Mouse (Mus musculus): ENCODE results near the gene Mrvi1. TPM values are rescaled to one million over a fixed set of nuclear protein-coding genes. Genes with fewer than 3 reads are reported as not detected.

The Mrvi1 gene
- polyA plus RNA-seq, 1 experiment = 1.2 TPM

DNA sequence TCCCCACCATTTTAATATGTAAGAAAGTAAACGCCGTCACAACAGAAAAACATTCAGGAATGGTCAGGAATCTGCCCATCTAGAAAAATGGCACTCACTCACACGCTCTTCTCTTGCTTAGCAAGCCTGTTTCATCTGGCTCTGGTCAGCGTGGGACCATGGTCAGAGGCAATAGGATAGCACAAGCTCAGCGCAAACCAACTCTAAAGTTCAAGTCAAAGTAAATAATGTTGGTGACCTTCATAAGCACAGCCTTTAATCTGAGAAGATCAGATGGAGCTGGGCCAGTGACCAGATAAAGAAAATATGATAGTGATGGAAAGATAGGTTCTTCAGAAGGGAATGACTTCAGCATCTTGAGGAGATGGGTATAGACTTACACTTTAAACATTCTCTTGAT, 37.9 kb downstream of the Mrvi1 start:
- Histone ChIP-seq H3K4me3 (no peak overlapping the region), H3K4me2 (ENCODE audit: low read depth) (no peak overlapping the region), H3K36me3 (ENCODE audit: control insufficient read depth, insufficient read depth) (no peaks in the 10 kb centered on the region), H3ac (ENCODE audit: control insufficient read depth, insufficient read length) (no peak overlapping the region), H3K79me2 (ENCODE audit: control insufficient read depth, insufficient read depth) (no peaks in the 10 kb centered on the region), H3K27me3 (ENCODE audit: control insufficient read depth, insufficient read depth, insufficient read length) (no peaks in the 10 kb centered on the region)
- no peak for TF ChIP-seq E2F4 (IDR thresholded peaks at IDR 0.05; ENCODE audit: insufficient read depth)
- TF ChIP-seq MYOD1 (IDR thresholded peaks at IDR 0.05; ENCODE audit: control insufficient read depth in 1 of 3, insufficient read length in 2 of 3, low read depth in 2 of 3) = no peak
- TF ChIP-seq POLR2AphosphoS2 (IDR thresholded peaks at IDR 0.05; ENCODE audit: insufficient read length, low read depth) = no peak
- TF ChIP-seq CEBPB (IDR thresholded peaks at IDR 0.05; ENCODE audit: insufficient read depth, poor library complexity, severe bottlenecking) = no peak
- TF ChIP-seq SRF (IDR thresholded peaks at IDR 0.05; ENCODE audit: control insufficient read depth, insufficient read length, low read depth) = no peak
- no peak for TF ChIP-seq MAX (IDR thresholded peaks at IDR 0.05; ENCODE audit: low read depth)
- no peak for TF ChIP-seq TCF12 (IDR thresholded peaks at IDR 0.05; ENCODE audit: insufficient read depth, poor library complexity, severe bottlenecking)
- TF ChIP-seq TCF3 (IDR thresholded peaks at IDR 0.05; ENCODE audit: insufficient read length, low read depth) = no peak
- no peak for TF ChIP-seq USF1 (IDR thresholded peaks at IDR 0.05; ENCODE audit: low read depth)
- no peak for TF ChIP-seq POLR2A (IDR thresholded peaks at IDR 0.05; ENCODE audit: insufficient read length, low read depth)
- no peak for TF ChIP-seq REST (IDR thresholded peaks at IDR 0.05; ENCODE audit: insufficient read depth, insufficient read length)
- TF ChIP-seq MYOG (IDR thresholded peaks at IDR 0.05; ENCODE audit: control insufficient read depth in 1 of 3, insufficient read depth in 1 of 3, insufficient read length in 2 of 3, low read depth in 2 of 3) = no peak

DNA sequence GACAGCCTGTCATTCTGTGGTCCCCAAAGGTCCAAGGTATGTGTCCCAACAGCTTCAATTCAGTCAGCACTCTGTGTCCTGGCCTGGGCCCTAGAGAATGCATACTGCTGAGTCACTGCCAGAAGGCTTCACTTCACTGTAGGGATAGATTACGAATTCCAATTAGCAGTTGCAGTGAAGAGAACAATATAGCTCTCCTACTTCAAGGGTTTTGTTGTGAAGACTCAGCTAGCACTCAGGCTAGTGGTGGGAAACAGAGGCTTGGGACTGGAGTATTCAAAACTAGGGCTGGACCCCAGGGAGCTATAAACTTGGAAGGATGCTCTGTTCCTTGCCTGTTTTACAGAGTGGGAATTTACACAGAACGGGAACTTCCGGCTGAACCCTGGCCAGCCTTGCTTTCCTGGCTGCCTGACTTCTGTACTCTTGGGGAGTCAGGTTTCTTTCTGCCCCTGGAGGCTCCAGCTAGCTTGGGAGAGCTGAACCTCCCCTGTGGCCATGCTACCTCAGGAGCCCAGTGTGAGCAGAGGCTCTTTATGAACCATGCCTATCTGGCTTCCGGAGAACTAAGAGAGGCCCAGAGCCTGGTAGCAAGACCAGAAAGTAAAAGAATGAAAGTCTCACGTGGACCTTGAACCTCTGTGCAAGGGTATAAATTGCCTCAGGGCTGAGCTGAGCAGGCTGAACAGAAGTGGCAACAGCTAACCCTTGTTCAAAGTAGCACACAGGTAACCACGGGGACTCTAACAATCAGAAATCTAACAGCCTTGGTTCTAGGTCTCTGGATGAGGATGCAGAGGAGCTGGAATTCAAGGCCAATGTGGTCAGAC, 40.3 kb downstream of the Mrvi1 start:
- no peaks in the 10 kb centered on the region for H3K36me3 ChIP-seq (ENCODE audit: control insufficient read depth, insufficient read depth)
- H3K4me3 ChIP-seq = no peak overlapping the region
- peak overlapping the region; percentile 39 for H3K4me2 ChIP-seq (ENCODE audit: low read depth)
- no peak overlapping the region for H3ac ChIP-seq (ENCODE audit: control insufficient read depth, insufficient read length)
- TF ChIP-seq TCF3 (IDR thresholded peaks at IDR 0.05; ENCODE audit: insufficient read length, low read depth) (no peak), E2F4 (IDR thresholded peaks at IDR 0.05; ENCODE audit: insufficient read depth) (no peak), MAX (IDR thresholded peaks at IDR 0.05; ENCODE audit: low read depth) (no peak), TCF12 (IDR thresholded peaks at IDR 0.05; ENCODE audit: insufficient read depth, poor library complexity, severe bottlenecking) (no peak), MYOD1 (IDR thresholded peaks at IDR 0.05; ENCODE audit: control insufficient read depth in 1 of 3, insufficient read length in 2 of 3, low read depth in 2 of 3) (no peak), MYOG (IDR thresholded peaks at IDR 0.05; ENCODE audit: control insufficient read depth in 1 of 3, insufficient read depth in 1 of 3, insufficient read length in 2 of 3, low read depth in 2 of 3) (no peak), USF1 (IDR thresholded peaks at IDR 0.05; ENCODE audit: low read depth) (no peak), POLR2A (IDR thresholded peaks at IDR 0.05; ENCODE audit: insufficient read length, low read depth) (no peak), CEBPB (IDR thresholded peaks at IDR 0.05; ENCODE audit: insufficient read depth, poor library complexity, severe bottlenecking) (no peak), SRF (IDR thresholded peaks at IDR 0.05; ENCODE audit: control insufficient read depth, insufficient read length, low read depth) (no peak), POLR2AphosphoS2 (IDR thresholded peaks at IDR 0.05; ENCODE audit: insufficient read length, low read depth) (no peak), REST (IDR thresholded peaks at IDR 0.05; ENCODE audit: insufficient read depth, insufficient read length) (no peak)
- H3K27me3 ChIP-seq (ENCODE audit: control insufficient read depth, insufficient read depth, insufficient read length) = no peaks in the 10 kb centered on the region
- H3K79me2 ChIP-seq (ENCODE audit: control insufficient read depth, insufficient read depth) = no peaks in the 10 kb centered on the region

DNA sequence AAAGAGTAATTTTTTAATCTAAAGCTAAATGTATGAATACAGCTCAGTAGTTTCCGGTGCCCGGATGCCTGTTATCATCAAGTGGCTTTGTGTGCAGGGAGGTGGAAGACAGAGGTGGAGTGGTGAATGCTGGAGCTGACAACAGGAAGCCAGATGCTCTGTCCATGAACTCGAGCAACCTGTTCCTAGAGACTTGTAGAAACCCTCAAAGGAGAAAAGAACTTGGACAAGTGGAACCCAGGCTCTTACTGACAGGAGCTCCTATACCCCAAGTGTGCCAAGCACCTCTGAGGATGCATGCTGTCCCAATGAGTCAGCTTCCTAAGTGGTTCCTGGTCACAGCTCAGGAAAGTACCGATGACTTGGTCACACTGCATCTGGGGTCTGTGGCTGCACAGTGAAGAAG, 41.1 kb downstream of the Mrvi1 start:
- peak overlapping the region; percentile 39 for H3K4me2 ChIP-seq (ENCODE audit: low read depth)
- no peaks in the 10 kb centered on the region for H3K27me3 ChIP-seq (ENCODE audit: control insufficient read depth, insufficient read depth, insufficient read length)
- no peaks in the 10 kb centered on the region for H3K36me3 ChIP-seq (ENCODE audit: control insufficient read depth, insufficient read depth)
- H3K79me2 ChIP-seq (ENCODE audit: control insufficient read depth, insufficient read depth) = no peaks in the 10 kb centered on the region
- TF ChIP-seq SRF (IDR thresholded peaks at IDR 0.05; ENCODE audit: control insufficient read depth, insufficient read length, low read depth) (no peak), POLR2A (IDR thresholded peaks at IDR 0.05; ENCODE audit: insufficient read length, low read depth) (no peak)
- H3ac ChIP-seq (ENCODE audit: control insufficient read depth, insufficient read length) = no peak overlapping the region
- no peak overlapping the region for H3K4me3 ChIP-seq

DNA sequence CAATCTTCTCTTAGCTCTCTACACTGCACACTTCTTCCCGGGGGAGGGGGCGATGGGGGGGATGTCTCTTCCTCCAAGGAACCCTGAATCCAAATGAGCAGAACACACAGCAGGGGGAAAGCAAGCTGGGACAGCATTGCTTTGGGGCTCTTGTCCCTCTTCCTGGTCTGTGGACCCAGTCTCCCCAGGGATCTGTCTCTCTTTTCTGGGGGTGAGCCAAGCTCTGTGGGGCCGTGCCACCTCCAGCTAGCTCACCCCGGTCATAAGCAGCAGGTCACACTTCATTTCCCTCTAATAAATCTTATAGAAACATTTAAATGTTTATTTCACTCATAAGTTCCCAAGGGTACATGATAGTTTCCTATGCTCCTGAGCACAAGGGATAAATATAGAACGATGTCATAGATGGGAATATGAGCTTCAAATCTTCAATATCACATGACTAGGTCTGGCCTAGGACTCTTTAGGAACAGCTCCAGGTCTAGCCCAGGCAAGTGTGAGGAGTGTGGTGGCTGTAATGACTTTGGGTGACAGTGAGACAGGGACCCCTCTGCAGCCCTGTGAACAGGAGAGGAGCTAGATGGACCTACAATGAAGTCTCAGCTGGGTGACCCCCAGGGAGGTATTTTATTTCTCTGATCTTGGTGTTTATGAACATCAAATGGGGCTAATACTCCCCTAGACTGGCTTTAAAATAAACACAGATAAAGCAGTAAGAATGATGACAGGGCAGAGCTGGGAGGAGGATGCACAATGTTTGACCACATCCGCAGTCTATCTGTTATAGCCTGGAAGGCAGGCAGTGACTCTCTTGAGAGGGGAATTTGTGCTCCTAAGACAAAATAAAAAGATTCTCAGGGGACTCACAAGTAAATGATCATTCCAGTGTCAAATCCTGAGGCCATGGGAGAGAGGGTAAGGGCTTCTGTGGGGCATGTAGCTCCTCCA, 46.2 kb downstream of the Mrvi1 start:
- no peak overlapping the region for H3K4me2 ChIP-seq (ENCODE audit: low read depth)
- H3K79me2 ChIP-seq (ENCODE audit: control insufficient read depth, insufficient read depth) = no peaks in the 10 kb centered on the region
- H3ac ChIP-seq (ENCODE audit: control insufficient read depth, insufficient read length) = no peak overlapping the region
- H3K36me3 ChIP-seq (ENCODE audit: control insufficient read depth, insufficient read depth) = no peaks in the 10 kb centered on the region
- TF ChIP-seq E2F4 (IDR thresholded peaks at IDR 0.05; ENCODE audit: insufficient read depth) = no peak
- no peak for TF ChIP-seq SRF (IDR thresholded peaks at IDR 0.05; ENCODE audit: control insufficient read depth, insufficient read length, low read depth)
- no peak for TF ChIP-seq CEBPB (IDR thresholded peaks at IDR 0.05; ENCODE audit: insufficient read depth, poor library complexity, severe bottlenecking)
- TF ChIP-seq POLR2AphosphoS2 (IDR thresholded peaks at IDR 0.05; ENCODE audit: insufficient read length, low read depth) = no peak
- TF ChIP-seq MAX (IDR thresholded peaks at IDR 0.05; ENCODE audit: low read depth) = no peak
- no peak for TF ChIP-seq POLR2A (IDR thresholded peaks at IDR 0.05; ENCODE audit: insufficient read length, low read depth)
- no peak for TF ChIP-seq MYOG (IDR thresholded peaks at IDR 0.05; ENCODE audit: control insufficient read depth in 1 of 3, insufficient read depth in 1 of 3, insufficient read length in 2 of 3, low read depth in 2 of 3)
- no peak for TF ChIP-seq USF1 (IDR thresholded peaks at IDR 0.05; ENCODE audit: low read depth)
- no peak for TF ChIP-seq REST (IDR thresholded peaks at IDR 0.05; ENCODE audit: insufficient read depth, insufficient read length)
- TF ChIP-seq TCF3 (IDR thresholded peaks at IDR 0.05; ENCODE audit: insufficient read length, low read depth) = no peak
- TF ChIP-seq TCF12 (IDR thresholded peaks at IDR 0.05; ENCODE audit: insufficient read depth, poor library complexity, severe bottlenecking) = no peak
- TF ChIP-seq MYOD1 (IDR thresholded peaks at IDR 0.05; ENCODE audit: control insufficient read depth in 1 of 3, insufficient read length in 2 of 3, low read depth in 2 of 3) = no peak
- H3K4me3 ChIP-seq = no peak overlapping the region
- no peaks in the 10 kb centered on the region for H3K27me3 ChIP-seq (ENCODE audit: control insufficient read depth, insufficient read depth, insufficient read length)
